Mouse (Mus musculus) stomach, postnatal 0 days (tissue): ENCODE results near the gene Trim15.
A peak's percentile ranks its signal among the peaks of the same experiment; 100 is the strongest.

Source experiments
- CTCF ChIP-seq: IDR thresholded peaks from 2 replicates; pipeline ENCODE4 v1.5.1; 2016; ENCODE audit warnings: antibody characterized with exemption, low read depth, mild to moderate bottlenecking, moderate library complexity
- EP300 ChIP-seq: optimal IDR thresholded peaks from 2 replicates; pipeline ENCODE3; 2016; ENCODE audit warnings: antibody characterized with exemption

DNA sequence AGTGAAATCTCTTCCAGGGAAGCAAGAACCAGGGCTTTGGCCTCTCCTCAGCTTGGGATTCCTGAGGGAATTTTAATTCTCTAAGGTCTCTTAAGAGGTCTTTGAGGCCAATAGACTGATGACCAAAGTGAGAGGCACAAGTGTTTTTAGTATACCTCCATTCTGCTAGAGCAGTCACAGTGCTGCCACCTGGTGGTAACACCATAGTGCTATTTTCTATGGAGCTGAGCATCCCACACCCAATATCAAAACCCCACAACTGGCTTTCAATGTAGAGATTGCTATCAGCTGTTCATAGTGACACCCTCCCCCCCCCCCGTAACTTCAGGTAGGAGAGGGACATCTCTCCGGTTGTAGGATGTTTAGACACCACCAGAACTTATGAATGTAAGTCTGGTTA is 47.1 kb upstream of the Trim15 start:
- peak; percentile 85 for TF ChIP-seq CTCF
- no peak for TF ChIP-seq EP300
